Mouse (Mus musculus): ENCODE measurements around the gene Ppm1e. TPM values are rescaled to one million over a fixed set of nuclear protein-coding genes. Genes with fewer than 3 reads are reported as not detected.

Ppm1e gene
- polyA plus RNA-seq, 1 experiment, result 50.9 TPM

DNA sequence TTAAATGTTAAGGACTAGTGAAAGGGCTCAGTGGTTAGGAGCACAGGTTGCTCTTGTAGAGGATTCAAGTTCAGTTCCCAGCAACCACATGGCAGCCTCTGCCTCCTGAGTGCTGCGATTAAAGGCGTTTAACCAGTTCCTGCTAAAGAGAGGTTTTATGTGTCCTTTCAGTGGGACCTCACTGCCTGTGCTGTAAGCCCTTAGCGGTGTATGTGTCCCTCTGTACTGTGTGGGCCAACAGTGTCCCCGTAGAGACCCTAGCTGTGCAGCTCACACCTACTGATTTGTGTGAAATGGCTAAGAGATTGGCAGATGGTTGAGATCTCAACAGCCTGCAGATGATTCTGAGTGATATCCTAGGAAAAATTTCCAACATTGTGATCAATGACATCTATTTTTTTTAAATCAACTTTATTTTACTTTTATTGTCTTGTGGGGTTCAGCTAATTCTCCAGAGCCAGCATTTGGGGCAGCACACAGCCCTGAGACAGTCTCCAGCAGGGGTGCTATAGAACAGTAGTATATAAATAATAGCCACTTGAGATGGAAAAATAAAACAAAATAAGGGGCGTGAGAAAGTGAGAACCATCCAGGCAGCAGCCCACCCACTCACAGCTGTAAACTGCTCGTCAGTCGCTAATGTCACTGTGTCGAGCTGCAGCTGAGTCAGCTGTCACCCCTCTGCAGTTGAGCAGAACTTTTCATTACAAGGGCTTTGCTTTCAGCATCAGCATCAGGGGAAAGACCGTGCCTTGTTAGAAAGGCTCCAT is 111.9 kb downstream of the Ppm1e start:
- DNase-seq (ENCODE audit: low read depth), result peak; percentile 56
- TF ChIP-seq POLR2A (IDR thresholded peaks at IDR 0.05; ENCODE audit: borderline replicate concordance, extremely low read depth, insufficient read depth, insufficient read length, poor library complexity, severe bottlenecking) (no peak), CTCF (IDR thresholded peaks at IDR 0.05; ENCODE audit: borderline replicate concordance, extremely low read depth, insufficient read depth, insufficient read length) (no peak)

- DNase-seq (ENCODE audit: low read depth), result no peak
- TF ChIP-seq POLR2A (IDR thresholded peaks at IDR 0.05; ENCODE audit: borderline replicate concordance, extremely low read depth, insufficient read depth, insufficient read length, poor library complexity, severe bottlenecking), result no peak
- TF ChIP-seq CTCF (IDR thresholded peaks at IDR 0.05; ENCODE audit: borderline replicate concordance, extremely low read depth, insufficient read depth, insufficient read length), result no peak
Measured at GRCm38 (mm10) chr11:87246107-87246651, 112.6 kb downstream of the Ppm1e start.

GRCm38 (mm10) chr11:87245171-87245840 is 113.5 kb downstream of the Ppm1e start:
- DNase-seq (ENCODE audit: low read depth), result no peak
- no peak for TF ChIP-seq POLR2A (IDR thresholded peaks at IDR 0.05; ENCODE audit: borderline replicate concordance, extremely low read depth, insufficient read depth, insufficient read length, poor library complexity, severe bottlenecking)
- no peak for TF ChIP-seq CTCF (IDR thresholded peaks at IDR 0.05; ENCODE audit: borderline replicate concordance, extremely low read depth, insufficient read depth, insufficient read length)

- no peak for DNase-seq (ENCODE audit: low read depth)
Measured at GRCm38 (mm10) chr11:87241256-87241655, 117.6 kb downstream of the Ppm1e start.

DNA sequence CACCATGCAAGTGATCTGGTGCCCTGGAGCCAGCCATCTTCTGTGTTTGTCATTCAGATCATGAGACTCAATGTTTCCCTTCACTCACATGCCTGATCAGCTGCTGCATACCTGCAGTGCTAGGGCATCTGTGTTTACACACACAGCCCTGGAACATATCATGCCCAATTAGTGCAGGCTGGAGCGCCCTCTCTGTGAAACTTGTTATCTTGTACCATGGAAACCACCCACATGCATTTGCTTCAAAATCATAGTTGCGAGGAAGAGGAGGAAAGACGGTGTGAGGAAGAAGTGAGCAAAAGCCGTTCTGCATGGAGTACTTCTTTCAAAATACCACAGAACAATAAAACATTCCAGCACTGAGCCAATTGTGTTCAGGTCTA is 118.0 kb downstream of the Ppm1e start:
- TF ChIP-seq CTCF (IDR thresholded peaks at IDR 0.05; ENCODE audit: borderline replicate concordance, extremely low read depth, insufficient read depth, insufficient read length) (no peak), POLR2A (IDR thresholded peaks at IDR 0.05; ENCODE audit: borderline replicate concordance, extremely low read depth, insufficient read depth, insufficient read length, poor library complexity, severe bottlenecking) (no peak)
- no peak for DNase-seq (ENCODE audit: low read depth)

More at GRCm38 (mm10) chr11:87241256-87241655, 117.6 kb downstream of the Ppm1e start:
- TF ChIP-seq POLR2A (IDR thresholded peaks at IDR 0.05; ENCODE audit: borderline replicate concordance, extremely low read depth, insufficient read depth, insufficient read length, poor library complexity, severe bottlenecking), result no peak

- no peak for DNase-seq (ENCODE audit: low read depth)
Measured at GRCm38 (mm10) chr11:87240141-87240832, 118.5 kb downstream of the Ppm1e start.

GRCm38 (mm10) chr11:87238891-87239530 is 119.8 kb downstream of the Ppm1e start:
- no peak for DNase-seq (ENCODE audit: low read depth)
- TF ChIP-seq POLR2A (IDR thresholded peaks at IDR 0.05; ENCODE audit: borderline replicate concordance, extremely low read depth, insufficient read depth, insufficient read length, poor library complexity, severe bottlenecking), result no peak
- no peak for TF ChIP-seq CTCF (IDR thresholded peaks at IDR 0.05; ENCODE audit: borderline replicate concordance, extremely low read depth, insufficient read depth, insufficient read length)

More at GRCm38 (mm10) chr11:87240141-87240832, 118.5 kb downstream of the Ppm1e start:
- no peak for TF ChIP-seq CTCF (IDR thresholded peaks at IDR 0.05; ENCODE audit: borderline replicate concordance, extremely low read depth, insufficient read depth, insufficient read length)
- TF ChIP-seq POLR2A (IDR thresholded peaks at IDR 0.05; ENCODE audit: borderline replicate concordance, extremely low read depth, insufficient read depth, insufficient read length, poor library complexity, severe bottlenecking), result no peak

DNA sequence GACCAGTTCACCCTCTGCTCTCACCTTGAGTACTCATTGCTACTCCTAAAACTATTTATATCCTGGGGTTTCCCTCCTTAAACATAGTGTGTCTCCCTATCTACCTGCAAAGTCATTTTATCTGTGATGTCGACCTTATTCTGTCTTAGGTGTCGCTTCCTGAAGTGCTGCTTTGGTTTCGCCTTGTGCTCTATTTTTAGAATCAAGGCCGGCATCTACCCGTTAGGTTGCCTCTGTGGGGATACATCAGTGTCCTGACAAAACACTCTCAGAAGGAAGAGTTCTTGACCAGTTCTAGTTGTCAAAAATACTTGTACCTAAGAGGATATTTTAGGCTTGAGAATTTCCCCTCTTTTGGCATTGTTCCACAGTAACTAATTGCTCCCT is 123.3 kb downstream of the Ppm1e start:
- no peak for TF ChIP-seq POLR2A (IDR thresholded peaks at IDR 0.05; ENCODE audit: borderline replicate concordance, extremely low read depth, insufficient read depth, insufficient read length, poor library complexity, severe bottlenecking)
- no peak for TF ChIP-seq CTCF (IDR thresholded peaks at IDR 0.05; ENCODE audit: borderline replicate concordance, extremely low read depth, insufficient read depth, insufficient read length)
- DNase-seq (ENCODE audit: low read depth), result no peak

- no peak for DNase-seq (ENCODE audit: low read depth)
- TF ChIP-seq POLR2A (IDR thresholded peaks at IDR 0.05; ENCODE audit: borderline replicate concordance, extremely low read depth, insufficient read depth, insufficient read length, poor library complexity, severe bottlenecking), result no peak
- no peak for TF ChIP-seq CTCF (IDR thresholded peaks at IDR 0.05; ENCODE audit: borderline replicate concordance, extremely low read depth, insufficient read depth, insufficient read length)
Measured at GRCm38 (mm10) chr11:87234743-87235485, 123.9 kb downstream of the Ppm1e start.

DNA sequence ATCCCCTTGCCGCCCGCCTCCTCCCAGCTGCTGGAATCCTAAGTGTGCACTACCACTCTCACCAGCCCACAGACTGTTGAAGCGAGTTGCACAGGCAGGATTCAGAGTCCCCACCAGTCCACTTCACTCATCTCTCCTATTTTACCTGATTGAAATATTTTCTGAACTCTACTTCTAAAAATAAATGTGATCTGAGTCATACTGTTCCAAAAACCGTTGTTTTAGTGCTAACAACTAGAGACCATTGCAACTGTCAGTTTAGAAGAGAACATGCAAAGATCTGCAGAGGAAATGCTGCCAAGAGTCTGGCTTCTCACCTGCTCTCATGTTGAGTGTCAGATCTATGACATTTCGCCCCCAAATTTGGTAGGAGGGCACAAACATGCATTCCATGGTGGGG is 125.4 kb downstream of the Ppm1e start:
- no peak for TF ChIP-seq CTCF (IDR thresholded peaks at IDR 0.05; ENCODE audit: borderline replicate concordance, extremely low read depth, insufficient read depth, insufficient read length)
- TF ChIP-seq POLR2A (IDR thresholded peaks at IDR 0.05; ENCODE audit: borderline replicate concordance, extremely low read depth, insufficient read depth, insufficient read length, poor library complexity, severe bottlenecking), result no peak
- no peak for DNase-seq (ENCODE audit: low read depth)
